Mouse (Mus musculus): ENCODE results near the gene Lrrc42.

Lrrc42 gene

DNA sequence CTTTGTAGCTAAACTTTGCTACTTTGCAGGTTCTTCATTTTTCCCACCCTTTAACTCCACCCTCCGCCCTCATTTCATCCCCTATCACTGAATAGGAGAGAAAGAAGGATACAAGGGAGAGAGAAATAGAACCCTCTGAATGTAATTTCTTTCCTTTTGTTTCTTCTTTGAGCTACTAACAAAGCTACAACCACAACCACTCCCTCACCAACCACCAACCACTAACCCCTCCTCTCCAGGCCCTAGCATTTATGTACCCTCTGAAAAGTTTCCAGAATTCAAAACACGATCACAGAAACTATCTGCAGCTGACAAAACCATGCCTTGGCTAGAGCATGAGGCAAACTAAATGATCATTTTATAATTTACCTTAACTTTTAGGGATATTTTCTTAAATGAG lies 56.9 kb downstream of the Lrrc42 start:
- DNase-seq (ENCODE audit: low spot score), result no peak

DNA sequence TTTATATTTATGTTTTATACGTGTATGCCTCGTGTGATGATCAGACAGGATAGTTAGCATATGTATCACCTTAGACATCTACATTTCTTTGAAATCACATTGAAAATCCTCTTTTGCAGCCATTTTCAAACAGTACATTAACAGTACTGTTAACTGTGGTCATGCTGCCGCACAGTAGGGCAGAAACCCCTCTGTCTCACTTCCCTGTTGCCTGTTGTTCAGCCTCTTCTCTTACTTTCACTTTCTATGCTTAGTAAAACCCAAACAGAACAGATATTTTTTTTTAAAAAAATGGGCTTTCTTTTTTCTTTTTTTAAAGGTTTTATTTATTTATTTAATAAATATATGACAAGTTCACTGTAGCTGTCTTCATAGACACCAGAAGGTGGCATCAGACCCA lies 59.5 kb downstream of the Lrrc42 start:
- DNase-seq (ENCODE audit: low spot score), result no peak

DNA sequence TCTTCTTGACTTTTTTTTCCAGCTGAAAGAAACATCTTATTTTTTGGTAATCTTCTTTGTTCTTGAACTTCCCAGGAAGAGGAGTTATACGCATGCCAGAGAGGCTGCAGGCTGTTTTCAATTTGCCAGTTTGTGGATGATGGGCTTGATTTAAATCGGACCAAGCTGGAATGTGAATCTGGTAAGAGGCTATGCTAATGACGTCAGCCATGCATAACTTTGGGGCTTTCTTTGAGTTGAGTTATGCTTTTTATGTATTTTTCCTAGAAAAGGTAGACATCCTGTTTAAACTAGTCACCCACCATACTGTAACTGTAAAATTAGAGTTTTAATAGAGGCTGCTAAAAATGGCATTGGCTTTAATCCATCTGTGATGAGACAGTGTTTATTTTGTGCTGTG lies 67.6 kb downstream of the Lrrc42 start:
- DNase-seq (ENCODE audit: low spot score), result no peak

Measured in layer of hippocampus, adult 9-10 months (tissue).